In genomic region chr15:9835096-9835495, GRCm38 (mm10) we compare ENCODE assay signal across 21 mouse cellular contexts.
DNase-seq lines count a peak whose midpoint lies in the region; ATAC-seq and TF ChIP-seq lines count a peak whose summit lies in the region.
"Had no signal": no experiment of that assay in that cellular context is flagged by ENCODE, and none has a peak within 500 bp of the region (broad histone marks: within the 10 kb centered on the region; RNA-seq: fewer than 3 reads in every experiment).

No protein-coding gene starts in this region.

- no peak for TF ChIP-seq POLR2A in heart, adult 2 months (IDR thresholded peaks at IDR 0.05; ENCODE audit: insufficient read depth, low read depth, low read length)

- TF ChIP-seq EP300 in heart, adult 2 months (IDR thresholded peaks at IDR 0.05; ENCODE audit: insufficient read depth, low read depth, low read length): no peak

- no peak overlapping the region for H3K4me3 ChIP-seq in heart, adult 2 months
- H3K4me3 ChIP-seq in heart, embryonic 10.5 days: no peak overlapping the region
- H3K4me3 ChIP-seq in kidney, embryonic 15.5 days (replicated peaks): no peak overlapping the region
- H3K4me3 ChIP-seq: embryonic facial prominence, embryonic 12.5 days; left cerebral cortex, adult 2 months; liver, embryonic 13.5 days; megakaryocyte, embryonic 14.5 days; midbrain, embryonic 13.5 days had no signal

- no peak overlapping the region for H3K4me2 ChIP-seq in kidney, embryonic 15.5 days
- H3K4me2 ChIP-seq: embryonic facial prominence, embryonic 12.5 days; hindbrain, embryonic 14.5 days; liver, embryonic 13.5 days; midbrain, embryonic 13.5 days had no signal

- peak; percentile 1 to 6 for DNase-seq in cerebellum, postnatal 10 days
- DNase-seq in cerebellum, adult 9-10 months: no peak
- peak; percentile 6 to 27 for DNase-seq in heart, adult 2 months
- no peak for DNase-seq in heart, embryonic 10.5 days (ENCODE audit: low spot score)
- peak; percentile 37 for DNase-seq in kidney, postnatal 10 days
- DNase-seq in gastrocnemius, postnatal 25 days: peak; percentile 7
- no peak for DNase-seq in thymus, postnatal 14 days
- DNase-seq: cerebellum, adult 11-12 months; kidney, adult 18-20 months; liver, embryonic 13.5 days; lung, adult 2 months; lung, postnatal 36 days; thymus, postnatal 25 days had no signal

- intact Hi-C loops in heart, adult 2 months (cut with DNase I): no loop called here

- no peak overlapping the region for H3K27ac ChIP-seq in heart, adult 2 months
- H3K27ac ChIP-seq in heart, embryonic 10.5 days: no peak overlapping the region
- no peak overlapping the region for H3K27ac ChIP-seq in kidney, embryonic 15.5 days
- H3K27ac ChIP-seq: embryonic facial prominence, embryonic 12.5 days; hindbrain, embryonic 14.5 days; left cerebral cortex, adult 2 months; liver, embryonic 13.5 days; midbrain, embryonic 13.5 days had no signal

- H3K9me3 ChIP-seq in heart, embryonic 10.5 days: no peaks in the 10 kb centered on the region
- H3K9me3 ChIP-seq in kidney, embryonic 15.5 days (replicated peaks): no peaks in the 10 kb centered on the region
- H3K9me3 ChIP-seq: embryonic facial prominence, embryonic 12.5 days; liver, embryonic 13.5 days; megakaryocyte, embryonic 14.5 days; midbrain, embryonic 13.5 days had no signal

- H3K36me3 ChIP-seq in heart, adult 2 months (ENCODE audit: control insufficient read depth, insufficient read depth, low read length): no peaks in the 10 kb centered on the region
- H3K36me3 ChIP-seq in heart, embryonic 10.5 days: no peaks in the 10 kb centered on the region
- no peaks in the 10 kb centered on the region for H3K36me3 ChIP-seq in kidney, embryonic 15.5 days
- H3K36me3 ChIP-seq: embryonic facial prominence, embryonic 12.5 days; liver, embryonic 13.5 days; midbrain, embryonic 13.5 days had no signal

- no peaks in the 10 kb centered on the region for H3K79me2 ChIP-seq in heart, adult 2 months (replicated peaks; ENCODE audit: control insufficient read depth, insufficient read depth, low read length)

- no peak overlapping the region for H3K9ac ChIP-seq in heart, adult 2 months (ENCODE audit: low read depth, low read length)
- H3K9ac ChIP-seq in kidney, embryonic 15.5 days: no peak overlapping the region
- H3K9ac ChIP-seq: embryonic facial prominence, embryonic 12.5 days; hindbrain, embryonic 14.5 days; liver, embryonic 13.5 days; midbrain, embryonic 13.5 days had no signal

- no peak for ATAC-seq in kidney, embryonic 15.5 days (replicated peaks; ENCODE audit: low FRiP score)
- ATAC-seq: CD4-positive, CD25-positive, alpha-beta regulatory T cell, adult 4 months; inflammation-experienced regulatory T-cells, adult 6 months; midbrain, embryonic 13.5 days had no signal

- no peak for TF ChIP-seq CTCF in heart, adult 2 months (IDR thresholded peaks at IDR 0.05)

- WGBS in heart, adult 2 months: 61% methylated on average over 4 of the region's 4 CpGs
- 75% methylated on average over 4 of the region's 4 CpGs for WGBS in heart, embryonic 10.5 days
- 63% methylated on average over 4 of the region's 4 CpGs for WGBS in kidney, embryonic 15.5 days

- no peaks in the 10 kb centered on the region for H3K4me1 ChIP-seq in heart, adult 2 months (ENCODE audit: control insufficient read depth, insufficient read depth, low read length)
- H3K4me1 ChIP-seq in heart, embryonic 10.5 days: no peaks in the 10 kb centered on the region
- H3K4me1 ChIP-seq in kidney, embryonic 15.5 days: no peaks in the 10 kb centered on the region
- H3K4me1 ChIP-seq: embryonic facial prominence, embryonic 12.5 days; liver, embryonic 13.5 days; megakaryocyte, embryonic 14.5 days; midbrain, embryonic 13.5 days had no signal

- no peaks in the 10 kb centered on the region for H3K27me3 ChIP-seq in heart, adult 2 months (ENCODE audit: control insufficient read depth, insufficient read depth, low read length)
- no peaks in the 10 kb centered on the region for H3K27me3 ChIP-seq in heart, embryonic 10.5 days (ENCODE audit: insufficient read depth, poor library complexity, severe bottlenecking)
- H3K27me3 ChIP-seq in kidney, embryonic 15.5 days: no peaks in the 10 kb centered on the region
- H3K27me3 ChIP-seq: embryonic facial prominence, embryonic 12.5 days; liver, embryonic 13.5 days; megakaryocyte, embryonic 14.5 days; midbrain, embryonic 13.5 days had no signal

Comparison
In these comparisons a context has a peak if more than half of its experiments do, and no peak if none do; other contexts are left out.
1. DNase-seq: peak in cerebellum, postnatal 10 days (2 of 2), heart, adult 2 months (2 of 2), kidney, postnatal 10 days (single experiment) and gastrocnemius, postnatal 25 days (single experiment); none in cerebellum, adult 9-10 months (single experiment), heart, embryonic 10.5 days (single experiment) and thymus, postnatal 14 days (single experiment).